Mouse (Mus musculus) stomach, postnatal 0 days (tissue): ENCODE measurements around the gene 1700017B05Rik. TPM values are rescaled to one million over a fixed set of nuclear protein-coding genes. Genes with fewer than 3 reads are reported as not detected.

Source experiments
- ATAC-seq: fragments of 200-750 bp; cut with Nextera tagmentation; 2 replicates; pipeline ENCODE4 v1.8.0; 2017; ENCODE audit not compliant: low FRiP score, low TSS enrichment
- DNase-seq: peaks from one replicate; pipeline ENCODE4 v3.0.0-alpha.2; 2016; ENCODE audit warnings: low spot score
- H3K27ac ChIP-seq: fragments of 300-500 bp; sonication (generic); replicated peaks from 2 replicates; pipeline ENCODE4 v1.5.1; 2014; ENCODE audit warnings: mild to moderate bottlenecking, control low read depth
- H3K27me3 ChIP-seq: fragments of 300-500 bp; sonication (generic); 2 replicates; pipeline ENCODE4 v1.6.1; 2014; ENCODE audit warnings: low read length; ENCODE audit not compliant: control insufficient read depth, insufficient read depth
- H3K36me3 ChIP-seq: fragments of 300-500 bp; sonication (generic); 2 replicates; pipeline ENCODE4 v1.6.1; 2014; ENCODE audit warnings: low read length, mixed read lengths; ENCODE audit not compliant: control insufficient read depth, insufficient read depth
- H3K4me1 ChIP-seq: fragments of 300-500 bp; sonication (generic); replicated peaks from 2 replicates; pipeline ENCODE4 v1.6.1; 2014; ENCODE audit warnings: antibody characterized with exemption; ENCODE audit not compliant: control insufficient read depth, insufficient read depth
- H3K4me2 ChIP-seq: fragments of 300-500 bp; sonication (generic); replicated peaks from 2 replicates; pipeline ENCODE4 v1.6.1; 2014; ENCODE audit warnings: low read depth, mild to moderate bottlenecking, control low read depth, moderate library complexity
- H3K4me3 ChIP-seq: fragments of 300-500 bp; sonication (generic); 2 replicates; pipeline ENCODE4 v1.5.1; 2014; ENCODE audit warnings: low read depth, low read length, control low read depth
- H3K9ac ChIP-seq: fragments of 300-500 bp; sonication (generic); 2 replicates; pipeline ENCODE4 v1.6.1; 2014; ENCODE audit warnings: mild to moderate bottlenecking, low read length, control low read depth, mixed read lengths
- H3K9me3 ChIP-seq: fragments of 300-500 bp; sonication (generic); 2 replicates; pipeline ENCODE4 v1.6.1; 2016; ENCODE audit warnings: low read length; ENCODE audit not compliant: control insufficient read depth
- CTCF ChIP-seq: IDR thresholded peaks from 2 replicates; pipeline ENCODE4 v1.5.1; 2016; ENCODE audit warnings: antibody characterized with exemption, low read depth, mild to moderate bottlenecking, moderate library complexity
- EP300 ChIP-seq: optimal IDR thresholded peaks from 2 replicates; pipeline ENCODE3; 2016; ENCODE audit warnings: antibody characterized with exemption
- WGBS: fragments of 180-500 bp; shearing (Covaris S2); extraction: QIAGEN DNeasy Blood & Tissue Kit; methylation state at CpG from one replicate; pipeline ENCODE4 v1.1.7; 2014; 5-methylcytosine and 5-hydroxymethylcytosine counted together
- polyA plus RNA-seq: library from polyadenylated mRNA; unstranded; fragments of >200 nt; fragmentation: Nextera tagmentation; extraction: Ambion mirVana; gene quantifications from 2 replicates; pipeline ENCODE4 v1.2.1, GENCODE M21; 2015

Gene 1700017B05Rik
- polyA plus RNA-seq, 1 experiment from 2014 or later: 10.4 TPM

- Histone ChIP-seq H3K9me3 (no peaks in the 10 kb centered on the region), H3K9ac (no peak overlapping the region), H3K4me2 (no peak overlapping the region), H3K36me3 (no peaks in the 10 kb centered on the region), H3K4me3 (no peak overlapping the region), H3K27me3 (no peaks in the 10 kb centered on the region), H3K4me1 (no peaks in the 10 kb centered on the region; the same call in 1 of the 2 replicates), H3K27ac (no peak overlapping the region)
- ATAC-seq: no peak
- WGBS: 61% methylated on average over 3 of the region's 3 CpGs
- no peak for DNase-seq
- TF ChIP-seq EP300 (no peak), CTCF (no peak)
Observed at GRCm38 (mm10) chr9:57294905-57295304, 32.5 kb upstream of the 1700017B05Rik start.

GRCm38 (mm10) chr9:57287183-57287582 is 24.8 kb upstream of the 1700017B05Rik start:
- WGBS: 65% methylated on average over 6 of the region's 6 CpGs
- Histone ChIP-seq H3K27ac (no peak overlapping the region), H3K9ac (no peak overlapping the region), H3K36me3 (no peaks in the 10 kb centered on the region), H3K4me3 (no peak overlapping the region), H3K4me1 (no peaks in the 10 kb centered on the region), H3K27me3 (no peaks in the 10 kb centered on the region), H3K4me2 (no peak overlapping the region), H3K9me3 (no peaks in the 10 kb centered on the region)
- peak; percentile 43; the same call in 1 of the 2 replicates for ATAC-seq
- peak; percentile 51 for DNase-seq
- TF ChIP-seq CTCF (no peak), EP300 (no peak)

- no peaks in the 10 kb centered on the region for H3K36me3 ChIP-seq
- H3K27ac ChIP-seq: no peak overlapping the region
- no peaks in the 10 kb centered on the region for H3K4me1 ChIP-seq
- H3K27me3 ChIP-seq: no peaks in the 10 kb centered on the region
- WGBS: 61% methylated on average over 4 of the region's 4 CpGs
- TF ChIP-seq EP300: no peak
- TF ChIP-seq CTCF: no peak
- ATAC-seq: no peak
- no peaks in the 10 kb centered on the region for H3K9me3 ChIP-seq
- H3K4me3 ChIP-seq: no peak overlapping the region
- H3K9ac ChIP-seq: no peak overlapping the region
- H3K4me2 ChIP-seq: no peak overlapping the region
- no peak for DNase-seq
Observed at GRCm38 (mm10) chr9:57283311-57283710, 20.9 kb upstream of the 1700017B05Rik start.

GRCm38 (mm10) chr9:57282686-57283085 is 20.3 kb upstream of the 1700017B05Rik start:
- DNase-seq: no peak
- H3K9ac ChIP-seq: no peak overlapping the region
- ATAC-seq: no peak

GRCm38 (mm10) chr9:57281549-57281948 is 19.1 kb upstream of the 1700017B05Rik start:
- Histone ChIP-seq H3K4me3 (no peak overlapping the region), H3K27me3 (no peaks in the 10 kb centered on the region), H3K36me3 (no peaks in the 10 kb centered on the region), H3K27ac (no peak overlapping the region), H3K4me2 (peak overlapping the region; percentile 44), H3K9ac (no peak overlapping the region), H3K4me1 (no peaks in the 10 kb centered on the region), H3K9me3 (no peaks in the 10 kb centered on the region)
- DNase-seq (peak; percentile 61), ATAC-seq (peak; percentile 49)
- 12% methylated on average over 20 of the region's 20 CpGs for WGBS
- TF ChIP-seq EP300 (no peak), CTCF (no peak)

More at GRCm38 (mm10) chr9:57282686-57283085, 20.3 kb upstream of the 1700017B05Rik start:
- no peak overlapping the region for H3K27ac ChIP-seq
- no peaks in the 10 kb centered on the region for H3K9me3 ChIP-seq
- no peaks in the 10 kb centered on the region for H3K36me3 ChIP-seq
- no peak overlapping the region for H3K4me2 ChIP-seq
- TF ChIP-seq EP300 (no peak), CTCF (no peak)
- no peaks in the 10 kb centered on the region for H3K4me1 ChIP-seq
- H3K27me3 ChIP-seq: no peaks in the 10 kb centered on the region
- 56% methylated on average over 3 of the region's 3 CpGs for WGBS
- no peak overlapping the region for H3K4me3 ChIP-seq

- no peaks in the 10 kb centered on the region for H3K4me1 ChIP-seq
- H3K9ac ChIP-seq: no peak overlapping the region
- ATAC-seq (no peak), DNase-seq (no peak)
- H3K4me2 ChIP-seq: no peak overlapping the region
- H3K27ac ChIP-seq: no peak overlapping the region
- WGBS: 50% methylated on average over 4 of the region's 4 CpGs
- H3K9me3 ChIP-seq: no peaks in the 10 kb centered on the region
- no peaks in the 10 kb centered on the region for H3K27me3 ChIP-seq
- no peak overlapping the region for H3K4me3 ChIP-seq
- TF ChIP-seq EP300: no peak
- no peak for TF ChIP-seq CTCF
- no peaks in the 10 kb centered on the region for H3K36me3 ChIP-seq
Observed at GRCm38 (mm10) chr9:57279441-57279840, 17.0 kb upstream of the 1700017B05Rik start.
